Mouse (Mus musculus) MEL (cell line): ENCODE data around the gene Ptprz1. TPM values are rescaled to one million over a fixed set of nuclear protein-coding genes. Genes with fewer than 3 reads are reported as not detected.

Source experiments
- DNase-seq: peaks from one replicate; pipeline ENCODE4 v3.0.0; 2011; ENCODE audit warnings: low read depth, low spot score
- H3K27ac ChIP-seq: 2 replicates; pipeline ENCODE4 v1.5.1; 2012; ENCODE audit warnings: low read depth, mild to moderate bottlenecking, control low read depth, low read length, moderate library complexity; ENCODE audit not compliant: control insufficient read depth
- H3K27me3 ChIP-seq, 2 experiments: fragments of 150-350 bp in 1 of 2; sonication (generic) in 1 of 2; 2 replicates each; pipeline ENCODE4 v1.6.1; 2012; ENCODE audit warnings: low read length in 2 of 2, mild to moderate bottlenecking in 2 of 2, improper control_type of control experiment in 1 of 2, moderate library complexity in 1 of 2; ENCODE audit not compliant: insufficient read depth in 2 of 2, control insufficient read depth in 1 of 2
- H3K36me3 ChIP-seq, 2 experiments: 2 replicates each; pipeline ENCODE4 v1.6.1; 2012 to 2014; ENCODE audit warnings: low read length in 2 of 2, improper control_type of control experiment in 1 of 2, inconsistent platforms in 1 of 2, mild to moderate bottlenecking in 1 of 2; ENCODE audit not compliant: insufficient read depth in 2 of 2, control insufficient read depth in 1 of 2
- H3K4me1 ChIP-seq, 2 experiments: fragments of 150-350 bp in 1 of 2; sonication (generic) in 1 of 2; 2 replicates each; pipeline ENCODE4 v1.6.1; 2012; ENCODE audit warnings: low read length in 2 of 2, improper control_type of control experiment in 1 of 2, mild to moderate bottlenecking in 1 of 2; ENCODE audit not compliant: insufficient read depth in 2 of 2, control insufficient read depth in 1 of 2
- H3K4me3 ChIP-seq, 2 experiments: fragments of 150-350 bp in 1 of 2; sonication (generic) in 1 of 2; 2 replicates each; pipeline ENCODE4 v1.5.1; 2012; ENCODE audit warnings: low read depth in 2 of 2, low read length in 2 of 2, mild to moderate bottlenecking in 2 of 2, moderate library complexity in 2 of 2, control low read depth in 1 of 2, improper control_type of control experiment in 1 of 2; ENCODE audit not compliant: control insufficient read depth in 1 of 2, insufficient read depth in 1 of 2
- H3K79me2 ChIP-seq: 2 replicates; pipeline ENCODE4 v1.6.1; 2012; ENCODE audit warnings: mild to moderate bottlenecking, low read length, moderate library complexity; ENCODE audit not compliant: control insufficient read depth, poor library complexity, insufficient read depth
- H3K9ac ChIP-seq: 2 replicates; pipeline ENCODE4 v1.6.1; 2012; ENCODE audit warnings: low read depth, mild to moderate bottlenecking, control low read depth, low read length, moderate library complexity; ENCODE audit not compliant: control insufficient read depth, poor library complexity, severe bottlenecking
- H3K9me3 ChIP-seq: fragments of 150-350 bp; sonication (generic); replicated peaks from 2 replicates; pipeline ENCODE4 v1.6.1; 2012; ENCODE audit warnings: mild to moderate bottlenecking, low read length, improper control_type of control experiment, moderate library complexity; ENCODE audit not compliant: insufficient read depth
- CTCF ChIP-seq, 3 experiments: IDR thresholded peaks in 2 of 3; conservative IDR thresholded peaks in 1 of 3; 2 replicates each; pipeline ENCODE4 v1.5.1; 2011 to 2012; ENCODE audit warnings: low read length in 3 of 3, low read depth in 2 of 3, mild to moderate bottlenecking in 2 of 3, improper control_type of control experiment in 1 of 3, inconsistent platforms in 1 of 3, mixed read lengths in 1 of 3, moderate library complexity in 1 of 3; ENCODE audit not compliant: control insufficient read depth in 1 of 3, insufficient read depth in 1 of 3, poor library complexity in 1 of 3, severe bottlenecking in 1 of 3
- EP300 ChIP-seq, 2 experiments: IDR thresholded peaks; 2 replicates each; pipeline ENCODE4 v1.6.1; 2011; ENCODE audit warnings: improper control_type of control experiment in 2 of 2, low read length in 2 of 2, low read depth in 1 of 2, mild to moderate bottlenecking in 1 of 2
- ETS1 ChIP-seq: IDR thresholded peaks from 2 replicates; pipeline ENCODE4 v1.6.1; 2012; ENCODE audit warnings: low read depth, mild to moderate bottlenecking, inconsistent platforms, low read length, improper control_type of control experiment, moderate library complexity
- GABPA ChIP-seq: IDR thresholded peaks from 2 replicates; pipeline ENCODE4 v1.6.1; 2012; ENCODE audit warnings: low read depth, mild to moderate bottlenecking, inconsistent platforms, low read length, improper control_type of control experiment, moderate library complexity
- GATA1 ChIP-seq: IDR thresholded peaks from 2 replicates; pipeline ENCODE4 v1.6.1; 2011; ENCODE audit warnings: low read depth, low read length, improper control_type of control experiment
- HCFC1 ChIP-seq: IDR thresholded peaks from 2 replicates; pipeline ENCODE4 v1.6.1; 2012; ENCODE audit warnings: low read depth, mild to moderate bottlenecking, inconsistent platforms, low read length, improper control_type of control experiment, moderate library complexity
- KAT2A ChIP-seq: conservative IDR thresholded peaks from 2 replicates; pipeline ENCODE4 v1.6.1; 2012; ENCODE audit warnings: low read depth, low read length, improper control_type of control experiment, inconsistent platforms
- MAFK ChIP-seq: IDR thresholded peaks from 2 replicates; pipeline ENCODE4 v1.6.1; 2011; ENCODE audit warnings: low read depth, mild to moderate bottlenecking, low read length, improper control_type of control experiment, borderline replicate concordance
- MAX ChIP-seq: IDR thresholded peaks from 2 replicates; pipeline ENCODE4 v1.6.1; 2011; ENCODE audit warnings: low read length, improper control_type of control experiment
- NELFE ChIP-seq: IDR thresholded peaks from 2 replicates; pipeline ENCODE4 v1.6.1; 2011; ENCODE audit warnings: low read depth, low read length, improper control_type of control experiment
- POLR2AphosphoS2 ChIP-seq: IDR thresholded peaks from 2 replicates; pipeline ENCODE4 v1.6.1; 2011; ENCODE audit warnings: low read length, improper control_type of control experiment
- POLR2AphosphoS5 ChIP-seq: IDR thresholded peaks from 2 replicates; pipeline ENCODE4 v1.6.1; 2012; ENCODE audit warnings: low read depth, borderline replicate concordance, mild to moderate bottlenecking, inconsistent platforms, low read length, moderate library complexity, mixed read lengths
- RAD21 ChIP-seq: IDR thresholded peaks from 2 replicates; pipeline ENCODE4 v1.6.1; 2011; ENCODE audit warnings: mild to moderate bottlenecking, low read depth, low read length, improper control_type of control experiment
- RCOR1 ChIP-seq: IDR thresholded peaks from 2 replicates; pipeline ENCODE4 v1.6.1; 2012; ENCODE audit warnings: low read depth, mild to moderate bottlenecking, inconsistent platforms, low read length, improper control_type of control experiment
- SIN3A ChIP-seq: IDR thresholded peaks from 2 replicates; pipeline ENCODE4 v1.6.1; 2012; ENCODE audit warnings: low read length, improper control_type of control experiment, inconsistent platforms
- TAL1 ChIP-seq: IDR thresholded peaks from 2 replicates; pipeline ENCODE4 v1.6.1; 2012; ENCODE audit warnings: mild to moderate bottlenecking, inconsistent platforms, low read length, moderate library complexity, mixed read lengths
- TCF12 ChIP-seq: IDR thresholded peaks from 2 replicates; pipeline ENCODE4 v1.6.1; 2014; ENCODE audit warnings: low read depth, mild to moderate bottlenecking, inconsistent platforms, low read length, improper control_type of control experiment, moderate library complexity
- UBTF ChIP-seq: IDR thresholded peaks from 2 replicates; pipeline ENCODE4 v1.6.1; 2012; ENCODE audit warnings: low read depth, mild to moderate bottlenecking, inconsistent platforms, low read length, improper control_type of control experiment, moderate library complexity, borderline replicate concordance; ENCODE audit not compliant: insufficient read depth
- USF2 ChIP-seq, 2 experiments: IDR thresholded peaks; 2 replicates each; pipeline ENCODE4 v1.6.1; 2011 to 2012; ENCODE audit warnings: improper control_type of control experiment in 2 of 2, low read length in 2 of 2, borderline replicate concordance in 1 of 2, inconsistent platforms in 1 of 2, low read depth in 1 of 2, mild to moderate bottlenecking in 1 of 2; ENCODE audit not compliant: insufficient read depth in 1 of 2
- ZC3H11A ChIP-seq: IDR thresholded peaks from 2 replicates; pipeline ENCODE4 v1.6.1; 2012; ENCODE audit warnings: low read depth, mild to moderate bottlenecking, inconsistent platforms, low read length, improper control_type of control experiment
- ZKSCAN1 ChIP-seq: IDR thresholded peaks from 2 replicates; pipeline ENCODE4 v1.6.1; 2012; ENCODE audit warnings: low read depth, mild to moderate bottlenecking, inconsistent platforms, low read length, improper control_type of control experiment, moderate library complexity
- ZMIZ1 ChIP-seq: IDR thresholded peaks from 2 replicates; pipeline ENCODE4 v1.6.1; 2012; ENCODE audit warnings: low read depth, mild to moderate bottlenecking, inconsistent platforms, low read length, improper control_type of control experiment, moderate library complexity
- polyA plus RNA-seq, 2 experiments: library from polyadenylated mRNA; stranded (reverse) in 1 of 2; unstranded in 1 of 2; fragments of >175 nt in 1 of 2; fragments of >200 nt in 1 of 2; gene quantifications; 2 replicates each; pipeline versions ENCODE4 v1.2.1 to v1.2.4; 2012; ENCODE audit warnings: low replicate concordance in 2 of 2, low read depth in 1 of 2; ENCODE audit not compliant: insufficient read length in 2 of 2, insufficient read depth in 1 of 2, missing spikeins in 1 of 2
- total RNA-seq: library from RNA; depleted of rRNA; stranded (reverse); fragments of 300-350 nt; gene quantifications from 2 replicates; pipeline ENCODE4 v1.2.3, GENCODE M21; 2012

The Ptprz1 gene
- total and polyA plus RNA-seq, 3 experiments = not detected

GRCm38 (mm10) chr6:23078273-23078672 is 203.0 kb downstream of the Ptprz1 start:
- Histone ChIP-seq H3K27ac (no peak overlapping the region), H3K4me1 (no peaks in the 10 kb centered on the region), H3K27me3 (no peaks in the 10 kb centered on the region), H3K9me3 (no peaks in the 10 kb centered on the region), H3K4me3 (no peak overlapping the region), H3K36me3 (no peaks in the 10 kb centered on the region), H3K79me2 (no peaks in the 10 kb centered on the region), H3K9ac (no peak overlapping the region)
- no peak for DNase-seq
- TF ChIP-seq UBTF = no peak
- TF ChIP-seq EP300 (IDR thresholded peaks at IDR 0.05; ENCODE audit: low read depth in 1 of 2, low read length in 2 of 2) = no peak
- no peak for TF ChIP-seq ETS1
- TF ChIP-seq TAL1 = no peak
- no peak for TF ChIP-seq GATA1
- no peak for TF ChIP-seq POLR2AphosphoS2
- TF ChIP-seq ZKSCAN1 = no peak

- H3K4me1 ChIP-seq = no peaks in the 10 kb centered on the region
- H3K27ac ChIP-seq = no peak overlapping the region
- no peaks in the 10 kb centered on the region for H3K27me3 ChIP-seq
- DNase-seq = no peak
- H3K9me3 ChIP-seq = no peaks in the 10 kb centered on the region
- no peaks in the 10 kb centered on the region for H3K79me2 ChIP-seq
- no peak overlapping the region for H3K4me3 ChIP-seq
- TF ChIP-seq GABPA (no peak), SIN3A (no peak)
- no peak overlapping the region for H3K9ac ChIP-seq
- no peaks in the 10 kb centered on the region for H3K36me3 ChIP-seq
These were observed 204.8 kb downstream of the Ptprz1 start for GRCm38 (mm10) chr6:23079991-23080680.

- H3K9me3 ChIP-seq = no peaks in the 10 kb centered on the region
- no peak overlapping the region for H3K9ac ChIP-seq
- H3K4me1 ChIP-seq = no peaks in the 10 kb centered on the region
- no peaks in the 10 kb centered on the region for H3K79me2 ChIP-seq
- no peaks in the 10 kb centered on the region for H3K36me3 ChIP-seq
- no peak for DNase-seq
- no peak for TF ChIP-seq RAD21
- no peak for TF ChIP-seq ZMIZ1
- no peak for TF ChIP-seq NELFE
- no peak for TF ChIP-seq EP300 (IDR thresholded peaks at IDR 0.05; ENCODE audit: low read depth in 1 of 2, low read length in 2 of 2)
- TF ChIP-seq POLR2AphosphoS5 = no peak
- TF ChIP-seq MAX = no peak
- TF ChIP-seq RCOR1 = no peak
- TF ChIP-seq ZC3H11A = no peak
- no peak for TF ChIP-seq TCF12
- no peak for TF ChIP-seq ETS1
- TF ChIP-seq HCFC1 = no peak
- TF ChIP-seq TAL1 = no peak
- no peak for TF ChIP-seq ZKSCAN1
- TF ChIP-seq POLR2AphosphoS2 = no peak
- no peak for TF ChIP-seq MAFK
- TF ChIP-seq CTCF (IDR thresholded peaks at IDR 0.05 in 2 of 3, conservative IDR thresholded peaks at IDR 0.05 in 1 of 3; ENCODE audit: control insufficient read depth in 1 of 3, insufficient read depth in 1 of 3, low read depth in 2 of 3, low read length in 3 of 3, poor library complexity in 1 of 3, severe bottlenecking in 1 of 3) = no peak
- no peak for TF ChIP-seq USF2 (IDR thresholded peaks at IDR 0.05; ENCODE audit: borderline replicate concordance in 1 of 2, insufficient read depth in 1 of 2, low read depth in 1 of 2, low read length in 2 of 2)
- no peak for TF ChIP-seq SIN3A
- no peak for TF ChIP-seq KAT2A
- no peak overlapping the region for H3K4me3 ChIP-seq
- no peaks in the 10 kb centered on the region for H3K27me3 ChIP-seq
- no peak overlapping the region for H3K27ac ChIP-seq
These were observed 209.5 kb downstream of the Ptprz1 start for GRCm38 (mm10) chr6:23084587-23085421.
